Mouse (Mus musculus) megakaryocyte-erythroid progenitor cell, adult 5 weeks (primary cell): Measurements from ENCODE around the gene Hist2h3c2. TPM values are rescaled to one million over a fixed set of nuclear protein-coding genes. Genes with fewer than 3 reads are reported as not detected.

Source experiments
- polyA plus RNA-seq: library from polyadenylated mRNA; stranded (reverse); fragments of >175 nt; gene quantifications from 2 replicates; pipeline ENCODE4 v1.2.3, GENCODE M21; 2012

Hist2h3c2 gene
- 25.9 and 32.4 TPM in 2 replicates for polyA plus RNA-seq

GRCm38 (mm10) chr3:96238954-96239793, at the start of gene Hist2h3c2:
Gene Hist2h3c2 (minus strand): TSS chr3:96239127.

GRCm38 (mm10) chr3:96269511-96270474, 30.9 kb upstream of the Hist2h3c2 start, which contains the start of gene Hist2h2bb:
Gene Hist2h2bb (plus strand): TSS chr3:96269752.

GRCm38 (mm10) chr3:96268051-96268775, 29.3 kb upstream of the Hist2h3c2 start, which contains the start of gene Hist2h3b:
Gene Hist2h3b (plus strand): TSS chr3:96268654.

GRCm38 (mm10) chr3:96262979-96263550, 24.1 kb upstream of the Hist2h3c2 start, which contains the start of gene Hist2h4:
Gene Hist2h4 (minus strand): TSS chr3:96263311.

GRCm38 (mm10) chr3:96246427-96246856, 7.5 kb upstream of the Hist2h3c2 start, which contains the start of gene Hist2h3c1:
Gene Hist2h3c1 (plus strand): TSS chr3:96246685.

GRCm38 (mm10) chr3:96245003-96245886, 6.3 kb upstream of the Hist2h3c2 start, which contains the start of gene Hist2h2aa1:
Gene Hist2h2aa1 (plus strand): TSS chr3:96245497.

GRCm38 (mm10) chr3:96239949-96240798, 1.2 kb upstream of the Hist2h3c2 start, which contains the start of gene Hist2h2aa2:
Gene Hist2h2aa2 (minus strand): TSS chr3:96240276.

GRCm38 (mm10) chr3:96220765-96221639, 17.9 kb downstream of the Hist2h3c2 start, which contains the start of the genes Hist2h2ac and Hist2h2be:
Gene Hist2h2ac (minus strand): TSS chr3:96220880.
Gene Hist2h2be (plus strand): TSS chr3:96221119.

GRCm38 (mm10) chr3:96219661-96220130, 19.2 kb downstream of the Hist2h3c2 start, which contains the start of the genes Bola1 and Hist2h2ab:
Gene Bola1 (minus strand): TSS chr3:96219709.
Gene Hist2h2ab (plus strand): TSS chr3:96219865.

Other genes starting within 250 kb of the Hist2h3c2 start
- 232 TPM in 2 replicates for gene Plekho1, start 243.1 kb downstream of the Hist2h3c2 start, polyA plus RNA-seq
- gene Vps45, start 180.7 kb downstream of the Hist2h3c2 start, polyA plus RNA-seq, result 6.0 and 7.1 TPM in 2 replicates
- 3.0 and 4.9 TPM in 2 replicates for gene Otud7b, start 134.6 kb downstream of the Hist2h3c2 start, polyA plus RNA-seq
- gene Mtmr11, start 77.1 kb downstream of the Hist2h3c2 start, polyA plus RNA-seq, result not detected in 2 replicates
- 524 and 591 TPM in 2 replicates for gene Sf3b4, start 66.8 kb downstream of the Hist2h3c2 start, polyA plus RNA-seq
- 0.37 and 0.50 TPM in 2 replicates for gene Sv2a, start 58.0 kb downstream of the Hist2h3c2 start, polyA plus RNA-seq
- gene Bola1, start 19.4 kb downstream of the Hist2h3c2 start, polyA plus RNA-seq, result 98.4 and 100 TPM in 2 replicates
- gene Hist2h2ab, start 19.3 kb downstream of the Hist2h3c2 start, polyA plus RNA-seq, result 1.1 and 2.0 TPM in 2 replicates
- 18.4 and 18.7 TPM in 2 replicates for gene Hist2h2ac, start 18.2 kb downstream of the Hist2h3c2 start, polyA plus RNA-seq
- 0.49 and 0.75 TPM in 2 replicates for gene Hist2h2be, start 18.0 kb downstream of the Hist2h3c2 start, polyA plus RNA-seq
- 261 and 264 TPM in 2 replicates for gene Hist2h2aa2, start 1.1 kb upstream of the Hist2h3c2 start, polyA plus RNA-seq
- 1.3 and 8.5 TPM in 2 replicates for gene Hist2h2aa1, start 6.4 kb upstream of the Hist2h3c2 start, polyA plus RNA-seq
- not detected in 2 replicates for gene Hist2h3c1, start 7.6 kb upstream of the Hist2h3c2 start, polyA plus RNA-seq
- gene Hist2h4, start 24.2 kb upstream of the Hist2h3c2 start, polyA plus RNA-seq, result 3.4 and 3.5 TPM in 2 replicates
- 28.5 and 35.3 TPM in 2 replicates for gene Hist2h3b, start 29.5 kb upstream of the Hist2h3c2 start, polyA plus RNA-seq
- gene Hist2h2bb, start 30.6 kb upstream of the Hist2h3c2 start, polyA plus RNA-seq, result 0.36 and 1.4 TPM in 2 replicates
- 0.03 and 0.14 TPM in 2 replicates for gene Fcgr1, start 54.8 kb upstream of the Hist2h3c2 start, polyA plus RNA-seq
- gene BC107364, start 213.2 kb upstream of the Hist2h3c2 start, polyA plus RNA-seq, result not detected in 2 replicates